Mouse (Mus musculus): ENCODE data around the gene Pithd1.
"Not testable (repeated sequence)": the region's sequence is repeated elsewhere in the genome, so short reads cannot be mapped to it uniquely, and the experiment has no call there.

Gene Pithd1

GRCm38 (mm10) chr4:135960717-135961116 is 26.3 kb downstream of the Pithd1 start:
- peak; percentile 85 for DNase-seq

GRCm38 (mm10) chr4:135958354-135958753 is 28.7 kb downstream of the Pithd1 start:
- DNase-seq = peak; percentile 84

- no peak for DNase-seq
These were observed 31.2 kb downstream of the Pithd1 start for GRCm38 (mm10) chr4:135955886-135956285.

GRCm38 (mm10) chr4:135954241-135954640 is 32.8 kb downstream of the Pithd1 start:
- DNase-seq = peak; percentile 80

- DNase-seq = no peak
These were observed 33.9 kb downstream of the Pithd1 start for GRCm38 (mm10) chr4:135953179-135953578.

GRCm38 (mm10) chr4:135951505-135951904 is 35.6 kb downstream of the Pithd1 start:
- no peak for DNase-seq

- DNase-seq = no peak
These were observed 36.7 kb downstream of the Pithd1 start for GRCm38 (mm10) chr4:135950365-135950764.

- DNase-seq = peak; percentile 49
These were observed 37.2 kb downstream of the Pithd1 start for GRCm38 (mm10) chr4:135949911-135950310.

GRCm38 (mm10) chr4:135949475-135949874 is 37.6 kb downstream of the Pithd1 start:
- DNase-seq = peak; percentile 66

- DNase-seq = no peak
These were observed 38.9 kb downstream of the Pithd1 start for GRCm38 (mm10) chr4:135948142-135948541.

GRCm38 (mm10) chr4:135946659-135947301 is 40.3 kb downstream of the Pithd1 start:
- DNase-seq = no peak

GRCm38 (mm10) chr4:135946278-135946658 is 40.8 kb downstream of the Pithd1 start, which contains the start of gene Hmgcl:
Gene Hmgcl, plus strand, starts transcription at chr4:135946448.
- DNase-seq = peak; percentile 97

- DNase-seq = no peak
These were observed 41.4 kb downstream of the Pithd1 start for GRCm38 (mm10) chr4:135945706-135946105.

GRCm38 (mm10) chr4:135943389-135943788 is 43.7 kb downstream of the Pithd1 start:
- no peak for DNase-seq

- DNase-seq = no peak
These were observed 44.9 kb downstream of the Pithd1 start for GRCm38 (mm10) chr4:135942193-135942592.

- not testable (repeated sequence) for DNase-seq
These were observed 46.0 kb downstream of the Pithd1 start for GRCm38 (mm10) chr4:135941026-135941425.

- DNase-seq = no peak
These were observed 48.2 kb downstream of the Pithd1 start for GRCm38 (mm10) chr4:135938858-135939257.

- DNase-seq = no peak
These were observed 51.6 kb downstream of the Pithd1 start for GRCm38 (mm10) chr4:135935502-135935901.

GRCm38 (mm10) chr4:135934708-135935500 is 52.2 kb downstream of the Pithd1 start:
- DNase-seq = no peak

GRCm38 (mm10) chr4:135931832-135932231 is 55.2 kb downstream of the Pithd1 start:
- DNase-seq = no peak

GRCm38 (mm10) chr4:135930239-135930638 is 56.8 kb downstream of the Pithd1 start:
- no peak for DNase-seq

GRCm38 (mm10) chr4:135929828-135930227 is 57.2 kb downstream of the Pithd1 start:
- DNase-seq = no peak

- no peak for DNase-seq
These were observed 57.7 kb downstream of the Pithd1 start for GRCm38 (mm10) chr4:135929405-135929804.

GRCm38 (mm10) chr4:135928376-135928775 is 58.7 kb downstream of the Pithd1 start:
- no peak for DNase-seq
